Mouse (Mus musculus) embryonic facial prominence, embryonic 10.5 days (tissue): ENCODE data around the gene Mical3. TPM values are rescaled to one million over a fixed set of nuclear protein-coding genes. Genes with fewer than 3 reads are reported as not detected.
A peak's percentile ranks its signal among the peaks of the same experiment; 100 is the strongest.

Source experiments
- DNase-seq: peaks from one replicate; pipeline ENCODE4 v3.0.0-alpha.2; 2017; ENCODE audit warnings: low spot score
- H3K27ac ChIP-seq: fragments of 300-500 bp; sonication (generic); replicated peaks from 2 replicates; pipeline ENCODE4 v1.5.1; 2016; ENCODE audit warnings: mild to moderate bottlenecking
- H3K27me3 ChIP-seq: fragments of 300-500 bp; sonication (generic); replicated peaks from 2 replicates; pipeline ENCODE4 v1.6.1; 2016; ENCODE audit warnings: low read depth, mild to moderate bottlenecking; ENCODE audit not compliant: poor library complexity, severe bottlenecking
- H3K36me3 ChIP-seq: fragments of 300-500 bp; sonication (generic); replicated peaks from 2 replicates; pipeline ENCODE4 v1.6.1; 2016; ENCODE audit warnings: mild to moderate bottlenecking, moderate library complexity
- H3K4me1 ChIP-seq: fragments of 300-500 bp; sonication (generic); 2 replicates; pipeline ENCODE4 v1.6.1; 2016
- H3K4me3 ChIP-seq: fragments of 300-500 bp; sonication (generic); 2 replicates; pipeline ENCODE4 v1.5.1; 2016; ENCODE audit warnings: mild to moderate bottlenecking, moderate library complexity
- H3K9me3 ChIP-seq: fragments of 300-500 bp; sonication (generic); 2 replicates; pipeline ENCODE4 v1.6.1; 2016; ENCODE audit warnings: mild to moderate bottlenecking
- WGBS: fragments of 180-500 bp; shearing (Covaris S2); methylation state at CpG from one replicate; pipeline ENCODE4 v1.1.7; 2016; 5-methylcytosine and 5-hydroxymethylcytosine counted together
- polyA plus RNA-seq: library from polyadenylated mRNA; unstranded; fragments of >200 nt; fragmentation: Nextera tagmentation; extraction: Ambion mirVana; gene quantifications from 2 replicates; pipeline ENCODE4 v1.2.1, GENCODE M21; 2016

The Mical3 gene
- polyA plus RNA-seq, 1 experiment from 2014 or later: 10.4 TPM

DNA sequence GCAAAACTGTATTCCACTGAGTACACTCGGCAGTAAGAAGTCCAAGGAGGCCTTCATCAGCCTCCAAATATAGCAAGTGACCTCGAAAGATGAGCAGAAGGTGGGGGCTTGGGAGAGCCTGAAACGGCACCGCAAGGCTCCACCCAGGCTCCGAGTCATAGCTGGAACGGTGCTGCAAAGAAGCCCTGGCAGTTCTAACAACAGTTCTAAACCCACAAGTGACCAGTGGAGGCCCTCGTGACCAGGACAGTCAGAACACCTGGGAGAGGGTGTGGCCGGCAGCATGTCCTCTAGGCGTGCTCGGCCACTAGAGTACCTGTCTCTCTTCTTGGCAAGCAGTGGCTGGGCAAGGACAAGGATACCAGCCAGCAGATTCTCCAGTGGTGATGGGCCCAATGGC lies 27.9 kb downstream of the Mical3 start:
- no peak for DNase-seq

DNA sequence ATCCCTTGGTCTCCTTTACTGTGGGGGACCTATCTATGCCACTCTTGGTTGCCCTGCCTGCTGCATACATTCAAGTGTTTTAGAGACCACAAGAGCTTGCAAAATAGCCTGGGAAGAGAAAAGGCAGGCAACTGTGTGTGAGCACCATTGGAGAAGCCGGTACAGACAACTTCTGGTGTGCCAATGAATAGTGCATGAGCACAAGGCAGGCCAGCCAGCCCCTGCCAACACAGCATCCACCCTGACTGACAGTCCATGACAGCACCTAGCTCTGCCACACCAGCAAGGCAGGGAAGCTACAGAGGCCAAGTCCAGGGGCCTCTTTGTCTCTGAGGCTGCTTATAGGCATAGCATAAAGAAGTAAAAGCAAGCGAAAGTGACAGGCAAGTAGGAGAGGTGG lies 28.7 kb downstream of the Mical3 start:
- WGBS: 91% methylated on average over 2 of the region's 2 CpGs
- Histone ChIP-seq H3K4me1 (peaks cover 20% of the 10 kb centered on the region), H3K36me3 (peaks cover 24% of the 10 kb centered on the region), H3K9me3 (no peaks in the 10 kb centered on the region), H3K27me3 (no peaks in the 10 kb centered on the region), H3K4me3 (no peak overlapping the region), H3K27ac (no peak overlapping the region)
- no peak for DNase-seq

More for the DNA sequence above, 27.9 kb downstream of the Mical3 start:
- Histone ChIP-seq H3K27me3 (no peaks in the 10 kb centered on the region), H3K36me3 (peaks cover 31% of the 10 kb centered on the region), H3K4me3 (no peak overlapping the region), H3K9me3 (no peaks in the 10 kb centered on the region), H3K27ac (no peak overlapping the region), H3K4me1 (peaks cover 19% of the 10 kb centered on the region)
- WGBS: 88% methylated on average over 10 of the region's 10 CpGs

DNA sequence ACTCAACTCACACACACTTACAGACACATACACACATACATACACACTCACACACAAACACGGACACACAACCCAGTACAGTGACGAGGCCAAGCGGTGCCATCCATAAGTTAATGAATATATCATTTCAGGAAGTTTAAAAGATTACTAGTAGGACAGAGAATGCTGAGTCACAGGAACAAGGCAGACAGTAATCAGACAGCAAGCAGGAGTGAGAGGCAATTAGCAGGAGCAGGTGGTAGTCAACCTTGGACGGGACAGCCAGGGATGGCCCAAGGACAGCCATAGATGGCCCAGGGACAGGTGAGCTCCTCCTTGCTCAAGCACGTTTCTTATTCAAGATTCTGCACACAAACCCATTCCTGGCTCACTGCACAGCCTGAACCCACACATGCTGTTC lies 29.6 kb downstream of the Mical3 start:
- H3K4me3 ChIP-seq: no peak overlapping the region
- 94% methylated on average over 5 of the region's 5 CpGs for WGBS

DNA sequence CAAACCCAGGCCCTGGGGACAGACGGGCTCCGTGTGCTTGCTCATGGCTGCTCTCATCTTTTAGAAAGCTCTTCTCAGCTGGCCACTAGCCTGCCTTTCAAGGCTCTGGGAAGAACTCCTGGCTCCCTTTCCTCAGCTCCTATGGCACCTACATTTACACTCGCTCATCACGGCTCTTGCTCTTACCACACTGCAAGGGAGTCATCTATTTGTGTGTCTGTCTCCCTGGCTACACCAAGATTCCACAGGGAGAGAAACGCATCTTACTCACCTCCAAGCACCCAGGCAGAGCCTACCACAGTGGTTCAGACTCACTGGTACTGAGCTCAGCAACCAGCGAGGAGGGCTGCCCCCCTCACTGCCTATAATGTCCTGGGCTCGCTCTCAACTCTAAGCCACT lies 31.0 kb downstream of the Mical3 start:
- Histone ChIP-seq H3K4me3 (no peak overlapping the region), H3K27me3 (no peaks in the 10 kb centered on the region), H3K27ac (no peak overlapping the region), H3K4me1 (peaks cover 10% of the 10 kb centered on the region), H3K36me3 (peaks cover 24% of the 10 kb centered on the region), H3K9me3 (no peaks in the 10 kb centered on the region)
- WGBS: 89% methylated on average over 7 of the region's 7 CpGs
- DNase-seq: no peak

More for the DNA sequence above, 29.6 kb downstream of the Mical3 start:
- Histone ChIP-seq H3K27me3 (no peaks in the 10 kb centered on the region), H3K36me3 (peaks cover 23% of the 10 kb centered on the region), H3K27ac (no peak overlapping the region), H3K4me1 (peaks cover 23% of the 10 kb centered on the region), H3K9me3 (no peaks in the 10 kb centered on the region)
- no peak for DNase-seq

DNA sequence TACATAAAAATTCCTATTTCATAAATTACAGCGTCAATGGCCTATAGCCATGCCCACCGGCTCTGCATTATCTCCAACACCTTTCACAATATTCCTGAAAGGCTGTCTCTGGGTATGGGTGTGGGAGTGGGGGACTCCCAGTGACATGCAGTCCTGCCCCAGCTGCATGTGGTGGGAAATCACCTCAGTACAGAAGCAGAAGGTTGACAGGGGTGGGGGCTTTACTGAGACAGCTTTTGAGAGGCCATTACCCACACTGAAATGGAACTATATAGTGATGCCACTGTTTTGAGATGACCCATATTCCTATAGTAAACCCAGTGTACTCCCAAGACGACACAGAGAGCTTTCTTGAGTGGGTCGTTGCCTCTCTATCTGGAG lies 31.6 kb downstream of the Mical3 start:
- no peak overlapping the region for H3K4me3 ChIP-seq
- peaks cover 18% of the 10 kb centered on the region for H3K36me3 ChIP-seq
- no peaks in the 10 kb centered on the region for H3K27me3 ChIP-seq
- no peak for DNase-seq
- no peaks in the 10 kb centered on the region for H3K9me3 ChIP-seq
- peaks cover 10% of the 10 kb centered on the region for H3K4me1 ChIP-seq
- 92% methylated on average over 4 of the region's 4 CpGs for WGBS
- H3K27ac ChIP-seq: no peak overlapping the region

DNA sequence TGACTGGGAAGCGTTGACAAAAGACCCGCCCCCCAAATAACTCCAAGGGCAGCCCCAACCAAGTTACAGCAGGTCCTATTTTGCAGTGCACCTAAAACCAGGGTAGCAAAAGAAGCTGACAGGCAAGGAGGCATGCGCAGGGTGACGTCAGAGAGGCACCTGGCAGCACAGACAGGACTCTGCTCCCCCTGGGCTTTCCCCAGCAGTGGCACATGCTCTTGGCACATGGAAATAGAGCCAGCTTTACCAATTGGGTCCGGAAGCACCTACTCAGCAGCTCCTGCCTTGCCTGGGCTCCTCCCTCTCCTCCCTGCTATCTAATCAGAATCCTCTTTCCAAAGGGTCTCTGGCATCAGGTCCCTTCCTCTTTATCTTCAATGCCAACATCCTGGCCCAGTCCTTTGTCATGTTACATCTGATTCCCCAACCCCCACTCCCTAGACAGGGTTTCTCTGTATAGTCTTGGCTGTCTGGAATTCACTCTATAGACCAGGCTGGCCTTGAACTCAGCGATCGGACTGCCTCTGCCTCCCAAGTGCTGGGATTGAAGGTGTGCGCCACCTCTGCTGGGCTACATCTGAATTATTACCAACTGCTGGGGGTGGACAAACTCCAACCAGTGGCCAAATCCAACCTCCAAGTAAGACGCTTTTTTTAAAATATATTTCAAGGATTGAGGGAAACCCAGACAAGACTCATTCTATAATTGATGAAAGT lies 32.1 kb downstream of the Mical3 start:
- Histone ChIP-seq H3K27me3 (no peaks in the 10 kb centered on the region), H3K9me3 (no peaks in the 10 kb centered on the region), H3K27ac (no peak overlapping the region), H3K4me3 (no peak overlapping the region), H3K36me3 (peaks cover 16% of the 10 kb centered on the region), H3K4me1 (peaks cover 11% of the 10 kb centered on the region)
- DNase-seq: no peak
- 84% methylated on average over 9 of the region's 9 CpGs for WGBS

DNA sequence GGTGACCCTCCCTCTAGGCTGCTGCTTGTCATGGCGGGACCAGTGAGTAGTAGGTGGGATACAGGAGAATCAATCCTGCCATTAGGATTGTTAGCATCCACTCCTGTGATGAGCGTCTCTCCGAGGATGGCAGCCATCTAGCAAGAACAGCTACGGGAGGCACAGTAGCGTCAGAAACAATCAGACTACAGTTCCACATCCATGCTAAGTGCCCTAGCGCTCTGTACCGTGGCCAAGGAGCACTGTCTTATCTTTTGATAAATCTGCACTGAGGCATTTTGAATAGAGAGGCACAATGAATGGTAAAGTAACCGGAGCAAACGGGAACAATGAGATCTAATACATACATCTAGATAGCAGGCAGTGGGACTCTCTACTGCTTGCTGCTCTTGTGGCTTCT lies 32.7 kb downstream of the Mical3 start:
- DNase-seq: no peak
- H3K4me3 ChIP-seq: no peak overlapping the region

DNA sequence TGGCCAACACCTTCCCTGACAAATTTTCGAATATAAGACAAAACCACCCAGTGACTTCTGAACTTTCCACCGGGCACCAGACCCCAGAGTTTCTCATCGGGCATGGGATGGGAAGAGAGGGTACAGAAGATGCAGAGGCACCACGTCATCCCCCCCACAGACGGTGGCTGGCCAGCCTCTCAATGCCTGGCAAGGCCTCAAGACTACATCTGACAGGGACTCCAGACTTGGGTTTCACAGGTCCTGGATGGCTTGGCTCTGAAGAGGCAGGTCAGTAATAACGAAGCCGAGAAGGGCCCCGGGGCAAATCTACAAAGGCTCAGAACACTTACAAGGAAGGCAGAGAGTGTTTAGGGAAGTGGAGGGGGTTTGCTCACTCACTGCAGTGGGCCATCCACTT lies 33.9 kb downstream of the Mical3 start:
- 0 out of 2 replicates have a peak, but pooled peaks cover 14% of the 10 kb centered on the region for H3K36me3 ChIP-seq

More for the DNA sequence above, 32.7 kb downstream of the Mical3 start:
- H3K36me3 ChIP-seq: peaks cover 14% of the 10 kb centered on the region
- no peaks in the 10 kb centered on the region for H3K9me3 ChIP-seq
- H3K27ac ChIP-seq: no peak overlapping the region
- H3K27me3 ChIP-seq: no peaks in the 10 kb centered on the region
- WGBS: 88% methylated on average over 9 of the region's 9 CpGs
- peaks cover 13% of the 10 kb centered on the region for H3K4me1 ChIP-seq

DNA sequence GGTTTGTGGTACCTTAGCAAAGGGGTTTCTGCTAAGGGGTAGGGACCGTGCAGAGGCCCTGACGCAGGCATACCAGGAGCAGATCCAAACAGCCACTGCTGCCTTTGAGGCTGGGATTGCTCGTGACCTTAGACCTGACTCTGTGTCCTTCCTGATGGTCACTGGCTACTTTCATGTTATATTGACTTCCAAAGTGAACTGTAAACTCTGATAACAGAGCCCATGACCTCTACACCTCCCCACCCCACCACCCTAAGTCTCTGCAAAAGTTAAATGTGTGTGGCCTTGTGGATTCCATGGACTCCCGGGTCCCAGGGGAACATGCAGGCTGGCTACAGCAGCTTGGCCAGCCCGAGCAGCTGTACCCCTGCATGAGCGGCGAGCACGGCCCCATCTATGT lies 34.4 kb downstream of the Mical3 start:
- no peaks in the 10 kb centered on the region for H3K9me3 ChIP-seq
- peaks cover 13% of the 10 kb centered on the region for H3K4me1 ChIP-seq
- no peak overlapping the region for H3K4me3 ChIP-seq
- no peaks in the 10 kb centered on the region for H3K27me3 ChIP-seq
- H3K36me3 ChIP-seq: 0 out of 2 replicates have a peak, but pooled peaks cover 14% of the 10 kb centered on the region
- no peak overlapping the region for H3K27ac ChIP-seq
- 86% methylated on average over 8 of the region's 8 CpGs for WGBS
- DNase-seq: no peak

More for the DNA sequence above, 33.9 kb downstream of the Mical3 start:
- Histone ChIP-seq H3K9me3 (no peaks in the 10 kb centered on the region), H3K4me1 (peaks cover 13% of the 10 kb centered on the region), H3K27ac (no peak overlapping the region), H3K27me3 (no peaks in the 10 kb centered on the region), H3K4me3 (no peak overlapping the region)
- 82% methylated on average over 8 of the region's 8 CpGs for WGBS
- DNase-seq: no peak

DNA sequence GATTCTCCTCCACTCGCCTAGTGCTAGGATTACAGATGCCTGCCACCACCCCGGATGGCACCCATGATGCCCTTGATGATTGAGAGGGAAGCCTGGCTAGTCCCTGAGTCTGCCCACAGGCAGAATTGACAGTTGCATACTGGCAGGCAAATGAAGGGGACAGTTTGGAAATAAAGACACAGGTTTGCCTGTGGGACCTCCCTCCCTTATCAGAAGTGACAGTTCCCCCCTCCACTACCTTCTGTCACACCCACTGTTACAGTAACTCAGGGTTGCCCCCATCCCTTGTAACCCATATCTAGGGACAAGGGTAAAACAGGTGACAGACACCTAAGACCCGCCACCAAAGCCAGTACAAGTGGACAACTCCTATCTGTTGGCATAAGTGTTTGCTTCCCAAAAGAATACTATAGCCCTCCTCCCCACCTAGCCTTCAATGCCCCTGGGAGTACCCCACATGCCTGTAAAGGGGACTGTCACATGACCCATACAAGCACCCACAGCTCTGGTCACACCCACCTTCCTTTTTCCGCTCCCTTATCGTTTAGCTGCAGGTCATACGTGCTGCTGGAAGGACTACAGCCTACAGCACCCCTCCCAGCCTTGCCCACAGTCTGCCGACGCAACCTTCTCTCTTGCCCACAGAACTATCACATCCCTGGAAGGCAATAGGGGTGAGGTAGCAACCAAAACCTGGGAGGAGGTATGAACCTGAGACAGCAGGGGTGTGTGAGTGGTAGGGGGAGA lies 37.0 kb downstream of the Mical3 start:
- 85% methylated on average over 8 of the region's 8 CpGs for WGBS
- DNase-seq: no peak
- Histone ChIP-seq H3K9me3 (no peaks in the 10 kb centered on the region; the same call in 1 of the 2 replicates), H3K27me3 (no peaks in the 10 kb centered on the region), H3K4me3 (no peak overlapping the region), H3K27ac (no peak overlapping the region), H3K36me3 (peaks cover 29% of the 10 kb centered on the region), H3K4me1 (peaks cover 15% of the 10 kb centered on the region)

DNA sequence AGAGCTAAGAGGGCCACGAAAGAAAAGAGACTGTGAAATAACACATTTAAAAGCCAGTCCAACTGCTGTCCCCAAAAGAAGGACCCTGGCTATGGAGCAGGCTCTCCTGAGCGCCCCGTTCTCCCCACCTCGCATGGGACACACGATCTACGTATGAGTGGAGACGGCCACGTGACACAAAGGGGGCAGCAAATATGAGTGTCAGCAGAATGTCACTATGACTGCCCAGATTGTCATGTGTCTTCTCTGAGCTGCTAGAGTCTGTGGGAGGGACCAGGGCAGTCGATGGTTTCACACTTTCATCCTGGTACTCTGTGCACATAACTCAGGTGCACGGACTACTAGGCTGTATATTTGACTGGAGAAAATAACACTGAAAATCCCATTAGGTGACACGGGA lies 40.0 kb downstream of the Mical3 start:
- no peak for DNase-seq
- Histone ChIP-seq H3K9me3 (no peaks in the 10 kb centered on the region; the same call in 1 of the 2 replicates), H3K4me1 (peaks cover 34% of the 10 kb centered on the region), H3K4me3 (no peak overlapping the region), H3K27me3 (no peaks in the 10 kb centered on the region), H3K36me3 (peaks cover 22% of the 10 kb centered on the region), H3K27ac (no peak overlapping the region)
- WGBS: 94% methylated on average over 11 of the region's 11 CpGs

DNA sequence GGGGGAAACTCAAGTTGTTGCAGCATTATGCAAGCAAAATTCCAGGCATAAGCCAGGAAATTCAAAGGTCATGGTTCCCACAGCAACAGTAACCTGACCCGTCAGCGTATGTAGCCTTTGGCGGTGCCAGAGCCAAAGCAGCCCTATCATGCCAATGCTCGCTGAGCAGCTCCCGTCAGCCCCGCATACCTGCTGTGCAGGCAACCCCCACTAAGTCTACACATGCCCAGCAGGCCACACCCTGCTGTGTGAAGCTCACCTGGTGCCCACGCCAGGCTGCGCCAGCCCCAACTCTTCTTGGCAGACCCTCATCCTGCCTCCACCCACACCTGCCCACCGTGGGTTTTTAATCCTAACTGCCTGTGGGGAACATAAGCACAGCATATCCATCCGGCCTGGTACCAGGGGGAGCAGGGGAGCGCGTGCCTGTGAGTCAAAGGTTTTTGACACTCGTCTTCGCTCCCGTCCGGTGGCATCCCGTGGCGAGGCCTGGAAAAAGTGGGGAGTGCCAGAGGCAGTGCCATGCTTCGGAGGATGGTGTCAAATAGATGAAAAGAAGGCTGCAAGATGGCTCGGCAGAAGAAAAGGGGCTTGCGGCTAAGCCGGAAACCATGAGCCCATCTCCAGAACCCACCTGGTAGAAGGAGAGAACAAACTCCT lies 43.1 kb downstream of the Mical3 start:
- 67% methylated on average over 22 of the region's 22 CpGs for WGBS
- H3K27me3 ChIP-seq: no peaks in the 10 kb centered on the region
- H3K27ac ChIP-seq: peak overlapping the region; percentile 65
- peaks cover 58% of the 10 kb centered on the region for H3K4me1 ChIP-seq
- peaks cover 15% of the 10 kb centered on the region for H3K36me3 ChIP-seq
- peak overlapping the region; percentile 27; the same call in 1 of the 2 replicates for H3K4me3 ChIP-seq
- no peaks in the 10 kb centered on the region; the same call in 1 of the 2 replicates for H3K9me3 ChIP-seq
- peak; percentile 75 for DNase-seq
